Comparison of ENCODE assay signal across 8 mouse cellular contexts in genomic region chr4:142014659-142015608, GRCm38 (mm10). TPM values are rescaled to one million over a fixed set of nuclear protein-coding genes. Genes with fewer than 3 reads are reported as not detected.
A peak's percentile ranks its signal among the peaks of the same experiment; 100 is the strongest.
DNase-seq lines count a peak whose midpoint lies in the region; ATAC-seq lines count a peak whose summit lies in the region.

Gene Fhad1 (minus strand): TSS chr4:142015082.

- DNase-seq in adrenal gland, postnatal 10 days: peak; percentile 80
- DNase-seq in embryo, embryonic 11.5 days (ENCODE audit: low read depth, low spot score): peak; percentile 73
- peak; percentile 98 for DNase-seq in midbrain, embryonic 11.5 days (ENCODE audit: low spot score, missing footprints)
- DNase-seq in right cerebral cortex, postnatal 4 days: peak; percentile 61
- DNase-seq in urinary bladder, postnatal 4 days (ENCODE audit: low spot score in 2 of 2): peak; percentile 73 to 84

- H3K27me3 ChIP-seq in intestine, embryonic 15.5 days (replicated peaks): no peaks in the 10 kb centered on the region
- H3K27me3 ChIP-seq in limb, embryonic 12.5 days: peaks cover 46% of the 10 kb centered on the region
- H3K27me3 ChIP-seq in midbrain, embryonic 11.5 days (ENCODE audit: control insufficient read depth, insufficient read depth, low read length): peaks cover 12% of the 10 kb centered on the region; the same call in 1 of the 2 replicates

- peak within 1 kb of the TSS; percentile 39 for H3K9ac ChIP-seq in intestine, embryonic 15.5 days
- H3K9ac ChIP-seq in limb, embryonic 12.5 days (replicated peaks): peak within 1 kb of the TSS; percentile 44
- peak within 1 kb of the TSS; percentile 36 for H3K9ac ChIP-seq in midbrain, embryonic 11.5 days (ENCODE audit: low read length)

- peak; percentile 72 for ATAC-seq in granulocyte monocyte progenitor cell, adult 5-6 weeks (replicated peaks; ENCODE audit: poor library complexity, severe bottlenecking)
- peak; percentile 94 for ATAC-seq in intestine, embryonic 15.5 days
- ATAC-seq in limb, embryonic 12.5 days (ENCODE audit: insufficient number of reproducible peaks, insufficient read depth, low FRiP score, low TSS enrichment, low read depth): peak; percentile 57
- peak; percentile 92 for ATAC-seq in midbrain, embryonic 11.5 days (ENCODE audit: low FRiP score)

- H3K9me3 ChIP-seq in intestine, embryonic 15.5 days: no peaks in the 10 kb centered on the region
- H3K9me3 ChIP-seq in limb, embryonic 12.5 days: no peaks in the 10 kb centered on the region
- no peaks in the 10 kb centered on the region for H3K9me3 ChIP-seq in midbrain, embryonic 11.5 days (ENCODE audit: control insufficient read depth, low read length)

- H3K4me1 ChIP-seq in intestine, embryonic 15.5 days (replicated peaks): peaks cover 20% of the 10 kb centered on the region
- peaks cover 32% of the 10 kb centered on the region for H3K4me1 ChIP-seq in limb, embryonic 12.5 days (replicated peaks)
- peaks cover 14% of the 10 kb centered on the region for H3K4me1 ChIP-seq in midbrain, embryonic 11.5 days (ENCODE audit: control insufficient read depth, insufficient read depth, low read length)

- no peaks in the 10 kb centered on the region for H3K36me3 ChIP-seq in intestine, embryonic 15.5 days
- no peaks in the 10 kb centered on the region for H3K36me3 ChIP-seq in limb, embryonic 12.5 days
- no peaks in the 10 kb centered on the region for H3K36me3 ChIP-seq in midbrain, embryonic 11.5 days (ENCODE audit: control insufficient read depth, insufficient read depth, low read length)

- peak within 1 kb of the TSS; percentile 83 for H3K4me2 ChIP-seq in intestine, embryonic 15.5 days (replicated peaks)
- H3K4me2 ChIP-seq in limb, embryonic 12.5 days: peak within 1 kb of the TSS; percentile 84
- H3K4me2 ChIP-seq in midbrain, embryonic 11.5 days: peak within 1 kb of the TSS; percentile 69

- 1% methylated on average over 44 of the region's 46 CpGs for WGBS in intestine, embryonic 15.5 days
- under 1% methylated on average over 45 of the region's 46 CpGs for WGBS in limb, embryonic 12.5 days
- WGBS in midbrain, embryonic 11.5 days: 2% methylated on average over 46 of the region's 46 CpGs

- peak within 1 kb of the TSS; percentile 49; the same call in 1 of the 2 replicates for H3K27ac ChIP-seq in intestine, embryonic 15.5 days
- H3K27ac ChIP-seq in limb, embryonic 12.5 days: no peak within 1 kb of the TSS
- H3K27ac ChIP-seq in midbrain, embryonic 11.5 days (ENCODE audit: low read depth, low read length): no peak within 1 kb of the TSS

- peak within 1 kb of the TSS; percentile 45 for H3K4me3 ChIP-seq in intestine, embryonic 15.5 days (replicated peaks)
- H3K4me3 ChIP-seq in limb, embryonic 12.5 days (replicated peaks): peak within 1 kb of the TSS; percentile 44
- H3K4me3 ChIP-seq in midbrain, embryonic 11.5 days (ENCODE audit: low read depth, low read length): peak within 1 kb of the TSS; percentile 36

RNA-seq across cellular contexts. Expression of gene Fhad1, which starts in this region (rescaled TPM):
- total RNA-seq in adrenal gland, postnatal 10 days (2021): under 1 TPM; 0.45 to 0.79 TPM
- not detected in 2 replicates for total RNA-seq in granulocyte monocyte progenitor cell, adult 5-6 weeks (2014; fragmentation: Nextera tagmentation)
- 0.39 TPM in 1 of 2 replicates, not detected in the other for total RNA-seq in granulocyte monocyte progenitor cell, adult 5-6 weeks (2017)
- 1.4 and 2.3 TPM in 2 replicates for polyA plus RNA-seq in intestine, embryonic 15.5 days (2015; fragmentation: Nextera tagmentation; extraction: Ambion mirVana)
- polyA plus RNA-seq in limb, embryonic 12.5 days (2016; fragmentation: Nextera tagmentation; extraction: Ambion mirVana): 1.4 and 1.8 TPM in 2 replicates
- 1.7 and 2.4 TPM in 2 replicates for polyA plus RNA-seq in midbrain, embryonic 11.5 days (2014; fragmentation: Nextera tagmentation; extraction: Ambion mirVana)

Comparison
In these comparisons a context has a peak if more than half of its experiments do, and no peak if none do; other contexts are left out.
1. Peak in DNase-seq in adrenal gland, postnatal 10 days; RNA of the gene not detected or under 1 TPM.
2. Peak in ATAC-seq in granulocyte monocyte progenitor cell, adult 5-6 weeks; RNA of the gene not detected or under 1 TPM.